Comparison of ENCODE assay signal across 47 mouse cellular contexts in genomic region chr5:143192806-143193205, GRCm38 (mm10). TPM values are rescaled to one million over a fixed set of nuclear protein-coding genes. Genes with fewer than 3 reads are reported as not detected.
"Had no signal": no experiment of that assay in that cellular context is flagged by ENCODE, and none has a peak within 500 bp of the region (broad histone marks: within the 10 kb centered on the region; RNA-seq: fewer than 3 reads in every experiment).

No protein-coding gene starts in this region.

- H3K9me3 ChIP-seq: limb, embryonic 10.5 days; limb, embryonic 12.5 days; limb, embryonic 13.5 days; limb, embryonic 15.5 days; liver, embryonic 12.5 days; liver, embryonic 13.5 days; liver, embryonic 15.5 days; lung, embryonic 15.5 days; megakaryocyte, embryonic 14.5 days; midbrain, embryonic 10.5 days; midbrain, embryonic 12.5 days; midbrain, embryonic 13.5 days; midbrain, embryonic 15.5 days; neural tube, embryonic 12.5 days had no signal

- H3K27ac ChIP-seq: limb, embryonic 10.5 days; limb, embryonic 12.5 days; limb, embryonic 13.5 days; limb, embryonic 15.5 days; liver, embryonic 12.5 days; liver, embryonic 13.5 days; liver, embryonic 14.5 days; liver, embryonic 15.5 days; lung, embryonic 15.5 days; macrophage; midbrain, embryonic 10.5 days; midbrain, embryonic 12.5 days; midbrain, embryonic 13.5 days; midbrain, embryonic 15.5 days; neural tube, embryonic 12.5 days had no signal

- ATAC-seq: liver, embryonic 12.5 days; liver, postnatal 0 days; lung, postnatal 0 days; midbrain, embryonic 13.5 days; midbrain, embryonic 15.5 days; midbrain, embryonic 16.5 days had no signal

- DNase-seq: left cerebral cortex, postnatal 4 days; liver; liver, embryonic 13.5 days; liver, postnatal 0 days; lung, adult 18-20 months; lung, adult 2 months; lung, embryonic 14.5 days; lung, postnatal 10 days; lung, postnatal 14 days; lung, postnatal 36 days; lung, postnatal 4 days; midbrain, embryonic 14.5 days had no signal

- H3K9ac ChIP-seq: limb, embryonic 12.5 days; limb, embryonic 13.5 days; limb, embryonic 15.5 days; liver, embryonic 12.5 days; liver, embryonic 13.5 days; liver, embryonic 14.5 days; liver, embryonic 15.5 days; liver, postnatal 0 days; lung, embryonic 14.5 days; lung, embryonic 15.5 days; midbrain, embryonic 12.5 days; midbrain, embryonic 13.5 days; midbrain, embryonic 15.5 days; neural tube, embryonic 12.5 days had no signal

- H3K27me3 ChIP-seq: limb, embryonic 12.5 days; limb, embryonic 15.5 days; liver, embryonic 15.5 days; lung, embryonic 15.5 days; midbrain, embryonic 12.5 days; midbrain, embryonic 13.5 days; midbrain, embryonic 15.5 days; neural tube, embryonic 12.5 days had no signal

- H3K4me3 ChIP-seq: limb, embryonic 10.5 days; limb, embryonic 12.5 days; limb, embryonic 13.5 days; limb, embryonic 15.5 days; liver, embryonic 12.5 days; liver, embryonic 13.5 days; liver, embryonic 15.5 days; lung, embryonic 15.5 days; megakaryocyte, embryonic 14.5 days; midbrain, embryonic 10.5 days; midbrain, embryonic 12.5 days; midbrain, embryonic 13.5 days; midbrain, embryonic 15.5 days; myocyte; neural tube, embryonic 12.5 days had no signal

- H3K36me3 ChIP-seq: limb, embryonic 10.5 days; limb, embryonic 12.5 days; limb, embryonic 13.5 days; limb, embryonic 15.5 days; liver, embryonic 12.5 days; liver, embryonic 13.5 days; liver, embryonic 15.5 days; lung, embryonic 15.5 days; midbrain, embryonic 10.5 days; midbrain, embryonic 12.5 days; midbrain, embryonic 13.5 days; midbrain, embryonic 15.5 days; neural tube, embryonic 12.5 days had no signal

- H3K4me1 ChIP-seq: limb, embryonic 10.5 days; limb, embryonic 12.5 days; limb, embryonic 13.5 days; limb, embryonic 15.5 days; liver, embryonic 12.5 days; liver, embryonic 13.5 days; liver, embryonic 15.5 days; lung, embryonic 15.5 days; midbrain, embryonic 10.5 days; midbrain, embryonic 12.5 days; midbrain, embryonic 13.5 days; midbrain, embryonic 15.5 days; neural tube, embryonic 12.5 days had no signal

- H3K4me2 ChIP-seq: limb, embryonic 12.5 days; limb, embryonic 13.5 days; limb, embryonic 15.5 days; liver, embryonic 11.5 days; liver, embryonic 12.5 days; liver, embryonic 13.5 days; liver, embryonic 15.5 days; lung, embryonic 14.5 days; lung, embryonic 15.5 days; midbrain, embryonic 11.5 days; midbrain, embryonic 12.5 days; midbrain, embryonic 13.5 days; midbrain, embryonic 15.5 days; neural tube, embryonic 12.5 days had no signal

RNA-seq across cellular contexts. Expression of gene Spdye4b, which starts 12.0 kb away (rescaled TPM):
- total RNA-seq: left cerebral cortex, postnatal 10 days; left cerebral cortex, postnatal 14 days; left cerebral cortex, postnatal 25 days; left cerebral cortex, postnatal 36 days; liver, adult 2 months; megakaryocyte progenitor cell, adult 5-6 weeks; megakaryocyte, adult 5-6 weeks; megakaryocyte-erythroid progenitor cell, adult 5-6 weeks; midbrain, postnatal 0 days had no signal
- polyA plus RNA-seq: limb, embryonic 10.5 days; limb, embryonic 11.5 days; limb, embryonic 12.5 days; limb, embryonic 13.5 days; limb, embryonic 14.5 days; limb, embryonic 15.5 days; liver, adult 2 months; liver, embryonic 11.5 days; liver, embryonic 12.5 days; liver, embryonic 13.5 days; liver, embryonic 14.5 days; liver, embryonic 15.5 days; liver, embryonic 16.5 days; liver, postnatal 0 days; lung, adult 2 months; lung, embryonic 14.5 days; lung, embryonic 15.5 days; lung, postnatal 0 days; macrophage; midbrain, embryonic 10.5 days; midbrain, embryonic 11.5 days; midbrain, embryonic 12.5 days; midbrain, embryonic 14.5 days; midbrain, embryonic 15.5 days; midbrain, embryonic 16.5 days; midbrain, postnatal 0 days; myocyte; neural tube, embryonic 11.5 days; neural tube, embryonic 12.5 days had no signal

RNA-seq across cellular contexts. Expression of gene Spdye4a, which starts 33.9 kb away (rescaled TPM):
- total RNA-seq: left cerebral cortex, postnatal 10 days; left cerebral cortex, postnatal 14 days; left cerebral cortex, postnatal 25 days; left cerebral cortex, postnatal 36 days; left cerebral cortex, postnatal 4 days; liver, adult 2 months; megakaryocyte progenitor cell, adult 5-6 weeks; megakaryocyte, adult 5-6 weeks; megakaryocyte-erythroid progenitor cell, adult 5-6 weeks; midbrain, postnatal 0 days; monocyte, adult 5-6 weeks had no signal
- polyA plus RNA-seq: limb, embryonic 10.5 days; limb, embryonic 11.5 days; limb, embryonic 12.5 days; limb, embryonic 13.5 days; limb, embryonic 14.5 days; limb, embryonic 15.5 days; liver, adult 2 months; liver, embryonic 11.5 days; liver, embryonic 12.5 days; liver, embryonic 13.5 days; liver, embryonic 14.5 days; liver, embryonic 15.5 days; liver, embryonic 16.5 days; liver, postnatal 0 days; lung, adult 2 months; lung, embryonic 14.5 days; lung, embryonic 15.5 days; lung, embryonic 16.5 days; lung, postnatal 0 days; macrophage; midbrain, embryonic 10.5 days; midbrain, embryonic 11.5 days; midbrain, embryonic 12.5 days; midbrain, embryonic 13.5 days; midbrain, embryonic 14.5 days; midbrain, embryonic 15.5 days; midbrain, embryonic 16.5 days; myocyte; neural tube, embryonic 11.5 days; neural tube, embryonic 12.5 days had no signal

RNA-seq across cellular contexts. Expression of gene Olfr718-ps1, which starts 45.4 kb away (rescaled TPM):
- total RNA-seq: liver, adult 2 months; megakaryocyte progenitor cell, adult 5-6 weeks; megakaryocyte, adult 5-6 weeks; megakaryocyte-erythroid progenitor cell, adult 5-6 weeks; midbrain, postnatal 0 days; monocyte, adult 5-6 weeks had no signal
- polyA plus RNA-seq: limb, embryonic 11.5 days; limb, embryonic 12.5 days; limb, embryonic 14.5 days; limb, embryonic 15.5 days; liver, adult 2 months; liver, embryonic 11.5 days; liver, embryonic 12.5 days; liver, embryonic 13.5 days; liver, embryonic 14.5 days; liver, embryonic 15.5 days; liver, embryonic 16.5 days; lung, adult 2 months; lung, embryonic 14.5 days; lung, embryonic 15.5 days; lung, embryonic 16.5 days; lung, postnatal 0 days; macrophage; midbrain, embryonic 10.5 days; midbrain, embryonic 11.5 days; midbrain, embryonic 12.5 days; midbrain, embryonic 14.5 days; midbrain, embryonic 16.5 days; midbrain, postnatal 0 days; myocyte; neural tube, embryonic 11.5 days; neural tube, embryonic 12.5 days had no signal
